Comparison of ENCODE assay signal across 16 mouse cellular contexts in genomic region chr19:7581042-7581441, GRCm38 (mm10). TPM values are rescaled to one million over a fixed set of nuclear protein-coding genes. Genes with fewer than 3 reads are reported as not detected.
DNase-seq lines count a peak whose midpoint lies in the region; ATAC-seq and TF ChIP-seq lines count a peak whose summit lies in the region.
"Had no signal": no experiment of that assay in that cellular context is flagged by ENCODE, and none has a peak within 500 bp of the region (broad histone marks: within the 10 kb centered on the region; RNA-seq: fewer than 3 reads in every experiment).

No protein-coding gene starts in this region.

- WGBS in intestine, postnatal 0 days: 17% methylated on average over 5 of the region's 5 CpGs
- 80% methylated on average over 5 of the region's 5 CpGs for WGBS in forebrain, embryonic 16.5 days
- WGBS in midbrain, embryonic 10.5 days: 79% methylated on average over 5 of the region's 5 CpGs

- H3K4me1 ChIP-seq in E14TG2a.4 (replicated peaks; ENCODE audit: low read depth, low read length): peaks cover 71% of the 10 kb centered on the region
- H3K4me1 ChIP-seq in intestine, postnatal 0 days (replicated peaks; ENCODE audit: control insufficient read depth, insufficient read depth, low read length): no peaks in the 10 kb centered on the region
- H3K4me1 ChIP-seq in forebrain, embryonic 16.5 days (replicated peaks; ENCODE audit: control insufficient read depth, insufficient read depth, low read length): no peaks in the 10 kb centered on the region
- no peaks in the 10 kb centered on the region for H3K4me1 ChIP-seq in midbrain, embryonic 10.5 days
- H3K4me1 ChIP-seq: forebrain, embryonic 13.5 days had no signal

- no peak overlapping the region for H3K9ac ChIP-seq in intestine, postnatal 0 days (ENCODE audit: low read depth, low read length)
- no peak overlapping the region for H3K9ac ChIP-seq in forebrain, embryonic 16.5 days (replicated peaks; ENCODE audit: low read depth, low read length)
- H3K9ac ChIP-seq: embryonic facial prominence, embryonic 13.5 days; forebrain, embryonic 13.5 days had no signal

- H3K4me3 ChIP-seq in gastrocnemius, adult 2 months: no peak overlapping the region
- 0 out of 2 replicates have a peak overlapping the region, but pooled peaks have one; percentile 0 for H3K4me3 ChIP-seq in E14TG2a.4 (replicated peaks; ENCODE audit: low read length)
- H3K4me3 ChIP-seq in intestine, postnatal 0 days (ENCODE audit: low read depth, low read length): no peak overlapping the region
- no peak overlapping the region for H3K4me3 ChIP-seq in forebrain, embryonic 16.5 days (replicated peaks; ENCODE audit: low read length)
- no peak overlapping the region for H3K4me3 ChIP-seq in midbrain, embryonic 10.5 days
- H3K4me3 ChIP-seq: embryonic facial prominence, embryonic 13.5 days; forebrain, embryonic 13.5 days had no signal

- peak overlapping the region; percentile 48; the same call in 1 of the 2 replicates for H3K27ac ChIP-seq in gastrocnemius, adult 2 months
- H3K27ac ChIP-seq in intestine, postnatal 0 days (ENCODE audit: low read depth, low read length): no peak overlapping the region
- no peak overlapping the region for H3K27ac ChIP-seq in forebrain, embryonic 16.5 days (ENCODE audit: low read length)
- H3K27ac ChIP-seq in midbrain, embryonic 10.5 days (replicated peaks): no peak overlapping the region
- H3K27ac ChIP-seq: embryonic facial prominence, embryonic 13.5 days; forebrain, embryonic 13.5 days had no signal

- DNase-seq in gastrocnemius, adult 2 months: no peak
- no peak for DNase-seq in gastrocnemius, adult 8-10 months (ENCODE audit: low spot score in 2 of 2)
- DNase-seq in lung, postnatal 36 days: peak; percentile 59
- no peak for DNase-seq in midbrain, embryonic 10.5 days (ENCODE audit: low spot score)
- DNase-seq in left cerebral cortex, adult 11 months (ENCODE audit: low spot score): no peak
- DNase-seq: adrenal gland, postnatal 36 days; cerebellum, adult 18-20 months; gastrocnemius, postnatal 25 days; heart, postnatal 4 days had no signal

- H3K27me3 ChIP-seq in E14TG2a.4 (ENCODE audit: insufficient read depth, low read length): no peaks in the 10 kb centered on the region
- no peaks in the 10 kb centered on the region for H3K27me3 ChIP-seq in intestine, postnatal 0 days (replicated peaks; ENCODE audit: control insufficient read depth, insufficient read depth, low read length)
- H3K27me3 ChIP-seq in forebrain, embryonic 16.5 days (replicated peaks; ENCODE audit: control insufficient read depth, insufficient read depth, low read length): no peaks in the 10 kb centered on the region
- no peaks in the 10 kb centered on the region for H3K27me3 ChIP-seq in midbrain, embryonic 10.5 days (ENCODE audit: low read depth, poor library complexity, severe bottlenecking)
- H3K27me3 ChIP-seq: embryonic facial prominence, embryonic 13.5 days; forebrain, embryonic 13.5 days; Patski had no signal

- no peaks in the 10 kb centered on the region for H3K9me3 ChIP-seq in E14TG2a.4 (ENCODE audit: low read length)
- no peaks in the 10 kb centered on the region for H3K9me3 ChIP-seq in intestine, postnatal 0 days (ENCODE audit: control insufficient read depth)
- H3K9me3 ChIP-seq in forebrain, embryonic 16.5 days (ENCODE audit: control insufficient read depth, low read length): no peaks in the 10 kb centered on the region
- no peaks in the 10 kb centered on the region for H3K9me3 ChIP-seq in midbrain, embryonic 10.5 days (replicated peaks)
- H3K9me3 ChIP-seq: embryonic facial prominence, embryonic 13.5 days; forebrain, embryonic 13.5 days had no signal

- H3K36me3 ChIP-seq in E14TG2a.4 (ENCODE audit: insufficient read depth, low read length): peaks cover 20% of the 10 kb centered on the region
- H3K36me3 ChIP-seq in intestine, postnatal 0 days (ENCODE audit: control insufficient read depth, insufficient read depth): no peaks in the 10 kb centered on the region
- no peaks in the 10 kb centered on the region for H3K36me3 ChIP-seq in forebrain, embryonic 16.5 days (ENCODE audit: control insufficient read depth, insufficient read depth)
- H3K36me3 ChIP-seq in midbrain, embryonic 10.5 days: no peaks in the 10 kb centered on the region
- H3K36me3 ChIP-seq: embryonic facial prominence, embryonic 13.5 days had no signal

- TF ChIP-seq CTCF in gastrocnemius, adult 2 months (IDR thresholded peaks at IDR 0.05): no peak
- TF ChIP-seq CTCF in E14TG2a.4 (conservative IDR thresholded peaks at IDR 0.05; ENCODE audit: low read length): no peak
- no peak for TF ChIP-seq CTCF in intestine, postnatal 0 days (IDR thresholded peaks at IDR 0.05; ENCODE audit: low read depth)

- peak; percentile 56; the same call in 1 of the 2 replicates for ATAC-seq in intestine, postnatal 0 days
- no peak for ATAC-seq in forebrain, embryonic 16.5 days
- ATAC-seq: forebrain, embryonic 13.5 days; Patski had no signal

- H3K4me2 ChIP-seq in intestine, postnatal 0 days (replicated peaks; ENCODE audit: low read depth): no peak overlapping the region
- H3K4me2 ChIP-seq in forebrain, embryonic 16.5 days (ENCODE audit: low read length): no peak overlapping the region
- H3K4me2 ChIP-seq: embryonic facial prominence, embryonic 13.5 days; forebrain, embryonic 13.5 days had no signal

- intact Hi-C loops in gastrocnemius, adult 2 months (cut with DNase I): no loop called here

RNA-seq across cellular contexts. Expression of gene Pla2g16, which starts 23.8 kb away (rescaled TPM):
- total RNA-seq in gastrocnemius, adult 2 months (2021): 100 to 1,000 TPM in 1 of 2 experiments, 10 to 100 TPM in 1; 94.3 to 127 TPM
- total RNA-seq in gastrocnemius, adult 8-10 months (2022): 100 to 1,000 TPM in 2 of 4 experiments, 10 to 100 TPM in 2; 97.9 to 127 (median 108) TPM
- 5.5 and 6.4 TPM in 2 replicates for polyA plus RNA-seq in intestine, postnatal 0 days (2015; fragmentation: Nextera tagmentation; extraction: Ambion mirVana)
- polyA plus RNA-seq in forebrain, embryonic 16.5 days (2015; fragmentation: Nextera tagmentation; extraction: Ambion mirVana): 3.3 and 4.5 TPM in 2 replicates
- 3.3 and 4.2 TPM in 2 replicates for polyA plus RNA-seq in midbrain, embryonic 10.5 days (2016; fragmentation: Nextera tagmentation; extraction: Ambion mirVana)

RNA-seq across cellular contexts. Expression of gene Lgals12, which starts 26.0 kb away (rescaled TPM):
- under 1 TPM; 0.13 to 0.20 TPM for total RNA-seq in gastrocnemius, adult 2 months (2021)
- 1 to 10 TPM in 2 of 4 experiments, under 1 TPM in 2; 0.46 to 2.0 (median 1.2) TPM for total RNA-seq in gastrocnemius, adult 8-10 months (2022)
- polyA plus RNA-seq in intestine, postnatal 0 days (2015; fragmentation: Nextera tagmentation; extraction: Ambion mirVana): 0.25 and 0.38 TPM in 2 replicates
- 0.16 TPM in 1 of 2 replicates, not detected in the other for polyA plus RNA-seq in forebrain, embryonic 16.5 days (2015; fragmentation: Nextera tagmentation; extraction: Ambion mirVana)
- polyA plus RNA-seq in midbrain, embryonic 10.5 days (2016; fragmentation: Nextera tagmentation; extraction: Ambion mirVana): not detected in 2 replicates
- polyA plus RNA-seq: Patski had no signal

RNA-seq across cellular contexts. Expression of gene Hrasls5, which starts 31.3 kb away (rescaled TPM):
- not detected for total RNA-seq in gastrocnemius, adult 2 months (2021)
- total RNA-seq in gastrocnemius, adult 8-10 months (2022): not detected
- polyA plus RNA-seq in intestine, postnatal 0 days (2015; fragmentation: Nextera tagmentation; extraction: Ambion mirVana): not detected in 2 replicates
- polyA plus RNA-seq in forebrain, embryonic 16.5 days (2015; fragmentation: Nextera tagmentation; extraction: Ambion mirVana): not detected in 2 replicates
- not detected in 2 replicates for polyA plus RNA-seq in midbrain, embryonic 10.5 days (2016; fragmentation: Nextera tagmentation; extraction: Ambion mirVana)
- total RNA-seq: gastrocnemius, postnatal 25 days; heart, postnatal 4 days had no signal
- polyA plus RNA-seq: embryonic facial prominence, embryonic 13.5 days; forebrain, embryonic 13.5 days; kidney, embryonic 14.5 days; Patski had no signal
